Mouse (Mus musculus) megakaryocyte, embryonic 14.5 days (primary cell): Measurements from ENCODE around the gene Rgs17.

Experiments
- FLI1 ChIP-seq: IDR thresholded peaks from 2 replicates; pipeline ENCODE4 v1.6.1; 2012; ENCODE audit warnings: low read length, inconsistent platforms, mixed read lengths
- GATA1 ChIP-seq: IDR thresholded peaks from 3 replicates; pipeline ENCODE4 v1.6.1; 2012; ENCODE audit warnings: mixed read lengths, low read length, inconsistent platforms, borderline replicate concordance

DNA sequence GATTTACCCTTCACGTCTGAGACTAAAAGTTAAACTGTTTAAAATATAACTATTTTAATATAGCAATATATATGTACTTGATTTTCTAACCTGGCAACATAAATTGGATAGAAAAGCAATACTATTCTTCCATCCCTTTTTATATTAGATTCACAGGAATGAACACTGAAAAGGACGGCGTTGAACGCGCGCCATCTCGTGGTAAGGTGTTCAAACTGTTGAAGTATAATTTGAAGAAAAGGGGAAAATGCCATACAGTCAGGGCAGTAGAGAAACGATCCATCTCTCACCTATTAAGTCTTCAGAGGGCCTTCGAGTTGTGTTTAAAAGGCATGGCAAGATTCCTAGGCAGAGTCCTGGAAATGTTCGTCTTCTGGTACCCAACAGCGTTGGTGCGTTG, 131.5 kb downstream of the Rgs17 start:
- TF ChIP-seq FLI1, result no peak
- TF ChIP-seq GATA1, result no peak
